Mouse (Mus musculus): ENCODE data around the gene Psmg1.
A peak's percentile ranks its signal among the peaks of the same experiment; 100 is the strongest.
"Not testable (repeated sequence)": the region's sequence is repeated elsewhere in the genome, so short reads cannot be mapped to it uniquely, and the experiment has no call there.

Gene Psmg1

GRCm38 (mm10) chr16:95990462-95991121 is at the start of gene Psmg1:
Gene Psmg1 (minus strand): TSS chr16:95990960.
- peak; percentile 98 for DNase-seq

GRCm38 (mm10) chr16:96039538-96039937 is 48.8 kb upstream of the Psmg1 start:
- no peak for DNase-seq

- DNase-seq, result no peak
Observed at GRCm38 (mm10) chr16:96034473-96034872, 43.7 kb upstream of the Psmg1 start.

GRCm38 (mm10) chr16:96032368-96033043 is 41.7 kb upstream of the Psmg1 start:
- DNase-seq, result no peak

- DNase-seq, result peak; percentile 11
Observed at GRCm38 (mm10) chr16:96030476-96031102, 39.8 kb upstream of the Psmg1 start.

GRCm38 (mm10) chr16:96026256-96026655 is 35.5 kb upstream of the Psmg1 start:
- no peak for DNase-seq

GRCm38 (mm10) chr16:96025244-96025643 is 34.5 kb upstream of the Psmg1 start:
- no peak for DNase-seq

- no peak for DNase-seq
Observed at GRCm38 (mm10) chr16:96021045-96021444, 30.3 kb upstream of the Psmg1 start.

GRCm38 (mm10) chr16:96009124-96009523 is 18.4 kb upstream of the Psmg1 start:
- DNase-seq, result not testable (repeated sequence)

- not testable (repeated sequence) for DNase-seq
Observed at GRCm38 (mm10) chr16:96004278-96004677, 13.5 kb upstream of the Psmg1 start.

- no peak for DNase-seq
Observed at GRCm38 (mm10) chr16:95999291-95999690, 8.5 kb upstream of the Psmg1 start.

- DNase-seq, result no peak
Observed at GRCm38 (mm10) chr16:95996156-95996555, 5.4 kb upstream of the Psmg1 start.

- DNase-seq, result not testable (repeated sequence)
Observed at GRCm38 (mm10) chr16:95994576-95994975, 3.8 kb upstream of the Psmg1 start.

GRCm38 (mm10) chr16:95992596-95992995 is 1.8 kb upstream of the Psmg1 start:
- DNase-seq, result no peak

GRCm38 (mm10) chr16:95991122-95991900 is 551 bp upstream of the Psmg1 start:
- DNase-seq, result no peak

GRCm38 (mm10) chr16:95984911-95985310 is 5.8 kb downstream of the Psmg1 start:
- no peak for DNase-seq

- no peak for DNase-seq
Observed at GRCm38 (mm10) chr16:95983601-95984000, 7.2 kb downstream of the Psmg1 start.

GRCm38 (mm10) chr16:95970841-95971240 is 19.9 kb downstream of the Psmg1 start:
- DNase-seq, result no peak

GRCm38 (mm10) chr16:95967455-95967854 is 23.3 kb downstream of the Psmg1 start:
- DNase-seq, result no peak

GRCm38 (mm10) chr16:95964427-95965023 is 26.2 kb downstream of the Psmg1 start:
- DNase-seq, result peak; percentile 74

GRCm38 (mm10) chr16:95961484-95961883 is 29.3 kb downstream of the Psmg1 start:
- not testable (repeated sequence) for DNase-seq

- DNase-seq, result not testable (repeated sequence)
Observed at GRCm38 (mm10) chr16:95960689-95961088, 30.1 kb downstream of the Psmg1 start.

GRCm38 (mm10) chr16:95958080-95958479 is 32.7 kb downstream of the Psmg1 start:
- no peak for DNase-seq
